Mouse (Mus musculus): ENCODE data around the gene Mgat5.

The Mgat5 gene

GRCm38 (mm10) chr1:127511362-127511761, 306.5 kb downstream of the Mgat5 start:
- no peak for DNase-seq

DNA sequence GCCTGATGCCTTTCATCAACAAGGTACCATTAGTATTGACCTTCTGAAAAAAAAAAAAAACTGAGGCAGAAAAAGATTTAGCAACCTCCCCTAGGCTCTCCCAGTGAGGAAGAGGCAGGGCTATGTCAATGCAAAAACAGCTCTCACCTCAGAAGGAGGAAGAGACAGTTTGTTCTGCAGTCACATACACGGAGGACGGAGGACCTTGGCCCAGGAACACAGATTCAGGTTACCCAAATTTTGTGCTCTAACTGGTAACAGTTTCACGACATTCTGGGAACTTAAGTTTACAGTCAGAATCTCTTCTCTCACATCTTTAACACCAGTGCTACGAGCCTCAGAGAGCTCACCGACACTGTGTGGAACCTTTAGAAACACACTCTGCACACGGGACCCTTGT, 307.9 kb downstream of the Mgat5 start:
- no peak for DNase-seq

GRCm38 (mm10) chr1:127513140-127513539, 308.3 kb downstream of the Mgat5 start:
- DNase-seq = no peak

DNA sequence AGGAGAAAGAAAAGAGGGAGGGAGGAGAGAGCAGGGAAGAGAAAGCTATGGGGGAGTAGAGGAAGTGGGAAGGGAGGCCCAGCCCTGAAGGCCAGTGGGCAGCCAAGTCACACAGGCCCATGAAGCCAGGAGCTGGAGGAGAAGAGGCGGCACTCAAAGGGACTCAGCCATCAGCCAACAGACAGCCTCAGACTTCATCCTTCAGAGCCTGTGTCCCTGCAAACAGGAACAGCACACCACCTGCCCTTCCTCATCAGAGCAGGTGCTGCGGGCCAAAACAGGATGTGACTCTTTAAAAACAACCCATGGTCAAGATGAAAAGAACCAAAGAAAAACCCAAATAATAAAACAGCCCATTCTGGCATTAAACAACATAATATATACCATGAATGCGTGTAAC, 308.8 kb downstream of the Mgat5 start:
- no peak for DNase-seq

GRCm38 (mm10) chr1:127514479-127514878, 309.7 kb downstream of the Mgat5 start:
- no peak for DNase-seq

DNA sequence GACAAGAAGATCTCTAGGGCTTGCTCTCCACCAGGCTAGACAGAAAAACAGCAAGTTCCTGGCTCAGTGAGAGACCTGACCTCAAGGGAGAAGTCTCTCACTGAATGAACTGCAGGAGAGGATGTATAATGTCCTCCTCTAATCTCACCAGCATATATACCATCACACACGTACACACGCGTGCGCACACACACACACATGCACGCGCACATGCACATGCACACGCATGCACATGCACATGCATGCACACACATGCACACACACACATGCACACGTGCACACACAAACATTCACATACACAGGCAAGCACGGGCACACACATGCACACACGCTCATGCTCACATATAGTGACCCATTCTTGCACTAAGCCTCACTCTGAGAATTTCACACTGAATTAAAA, 310.1 kb downstream of the Mgat5 start:
- DNase-seq = no peak

DNA sequence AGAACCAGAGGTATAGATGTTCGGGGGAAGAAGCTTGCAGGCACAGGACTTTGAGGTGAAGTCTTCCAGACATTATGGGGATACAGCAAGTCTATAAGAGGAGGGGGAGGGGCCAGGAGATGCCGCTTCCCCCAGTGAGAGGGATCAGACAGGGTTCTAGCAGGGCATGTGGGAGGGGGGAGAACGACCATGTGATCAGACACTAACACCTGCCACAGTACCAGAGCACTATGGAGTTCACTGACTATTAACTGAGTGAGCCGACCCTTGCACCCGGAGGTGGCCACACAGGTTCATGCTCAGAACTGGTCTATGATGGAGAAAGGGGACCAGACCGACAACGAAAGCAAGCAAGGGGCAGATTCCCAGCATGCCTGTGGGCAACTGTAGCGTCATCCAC, 318.5 kb downstream of the Mgat5 start:
- DNase-seq = no peak

DNA sequence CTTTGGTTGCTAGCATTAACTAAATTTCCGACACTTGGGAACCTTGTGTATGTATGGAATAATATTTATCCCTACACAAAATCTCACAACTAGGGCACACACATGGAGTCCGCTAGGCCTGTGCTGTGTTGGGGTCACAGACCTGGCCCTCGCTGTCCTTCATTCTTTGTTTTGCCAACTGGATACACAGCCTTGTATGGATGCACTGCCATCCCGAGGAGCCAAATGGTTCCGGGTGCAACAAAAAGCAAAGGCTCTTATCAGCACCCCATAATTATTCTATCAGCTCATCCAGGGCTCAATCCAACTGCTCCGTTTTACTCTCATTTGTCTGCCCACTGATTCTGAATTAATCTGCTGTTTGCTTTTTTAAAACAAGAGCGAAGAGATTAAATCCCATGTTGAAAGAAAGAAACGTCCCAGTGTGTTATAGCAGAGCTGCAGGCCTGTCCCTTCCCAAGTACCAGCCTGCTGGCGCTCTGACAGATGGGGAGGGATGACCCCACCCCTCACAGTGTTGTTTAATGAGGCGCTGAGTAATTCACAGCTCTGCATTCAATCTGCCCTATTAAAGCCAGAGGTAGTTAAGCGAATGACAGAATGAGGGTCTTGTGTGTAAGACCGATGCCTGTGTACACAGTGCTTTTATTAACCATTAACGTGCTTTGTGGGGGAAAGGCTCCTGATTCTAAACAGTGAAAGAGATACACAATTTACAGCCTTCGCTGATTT, 326.2 kb downstream of the Mgat5 start:
- DNase-seq = no peak

- DNase-seq = no peak
Observed at GRCm38 (mm10) chr1:127531723-127532122, 326.9 kb downstream of the Mgat5 start.

- no peak for DNase-seq
Observed at GRCm38 (mm10) chr1:127536448-127536847, 331.6 kb downstream of the Mgat5 start.

DNA sequence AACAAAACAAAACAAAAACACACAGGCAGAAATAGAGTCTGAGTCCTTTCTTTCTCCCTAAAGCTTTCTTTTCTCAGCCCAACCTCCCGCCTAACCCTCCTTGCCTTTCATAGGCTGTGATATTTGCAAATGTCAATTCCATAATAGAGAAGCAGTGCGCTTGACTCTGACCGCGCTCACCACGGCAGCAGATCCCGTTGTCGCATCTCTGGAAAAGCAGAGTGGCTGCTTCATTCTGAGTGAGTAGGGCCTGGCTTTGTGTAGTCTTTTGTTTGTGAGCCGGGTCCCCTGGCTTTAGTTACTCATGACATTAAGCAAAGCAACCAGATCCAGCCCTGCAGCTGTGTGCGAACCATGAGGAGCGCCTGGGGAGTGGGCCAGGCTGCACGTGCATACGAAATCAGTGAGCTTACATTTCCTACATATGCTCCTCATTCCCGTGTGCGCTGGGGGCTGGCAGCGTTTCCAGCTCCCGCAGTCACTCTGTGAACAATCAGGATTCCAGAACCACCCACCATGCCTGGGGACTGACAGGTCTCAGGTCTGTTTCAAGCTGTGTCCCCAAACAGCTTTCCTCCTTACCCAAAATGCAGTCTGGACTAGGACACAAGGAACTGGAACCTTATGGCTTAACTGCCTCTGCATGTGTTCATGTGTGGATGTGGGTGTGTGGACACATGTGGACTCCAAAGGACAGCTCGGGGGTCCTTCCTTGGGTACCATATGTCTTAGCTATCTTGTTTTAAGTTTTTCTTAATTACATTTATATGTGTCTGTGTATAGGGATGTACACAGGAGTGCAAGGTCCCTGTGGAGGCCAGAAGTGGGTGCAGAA, 332.6 kb downstream of the Mgat5 start:
- no peak for DNase-seq
